Mouse (Mus musculus) midbrain, embryonic 11.5 days (tissue): ENCODE measurements around the gene Glo1. TPM values are rescaled to one million over a fixed set of nuclear protein-coding genes. Genes with fewer than 3 reads are reported as not detected.
A peak's percentile ranks its signal among the peaks of the same experiment; 100 is the strongest.

Source experiments
- ATAC-seq: fragments of 200-750 bp; cut with Nextera tagmentation; 2 replicates; pipeline ENCODE4 v1.8.0; 2017; ENCODE audit warnings: moderate TSS enrichment, moderate library complexity; ENCODE audit not compliant: low FRiP score
- DNase-seq: peaks from one replicate; pipeline ENCODE4 v3.0.0; 2015; ENCODE audit warnings: low spot score; ENCODE audit errors: missing footprints
- H3K27ac ChIP-seq: fragments of 300-500 bp; sonication (generic); 2 replicates; pipeline ENCODE4 v1.5.1; 2014; ENCODE audit warnings: low read depth, low read length
- H3K27me3 ChIP-seq: fragments of 300-500 bp; sonication (generic); 2 replicates; pipeline ENCODE4 v1.6.1; 2014; ENCODE audit warnings: mild to moderate bottlenecking, low read length, moderate library complexity, mixed read lengths; ENCODE audit not compliant: control insufficient read depth, insufficient read depth
- H3K36me3 ChIP-seq: fragments of 300-500 bp; sonication (generic); 2 replicates; pipeline ENCODE4 v1.6.1; 2014; ENCODE audit warnings: mild to moderate bottlenecking, low read length, moderate library complexity, mixed read lengths; ENCODE audit not compliant: control insufficient read depth, insufficient read depth
- H3K4me1 ChIP-seq: fragments of 300-500 bp; sonication (generic); 2 replicates; pipeline ENCODE4 v1.6.1; 2014; ENCODE audit warnings: low read length; ENCODE audit not compliant: control insufficient read depth, insufficient read depth
- H3K4me2 ChIP-seq: fragments of 300-500 bp; sonication (generic); 2 replicates; pipeline ENCODE4 v1.6.1; 2014; ENCODE audit warnings: mild to moderate bottlenecking, moderate library complexity
- H3K4me3 ChIP-seq: fragments of 300-500 bp; sonication (generic); 2 replicates; pipeline ENCODE4 v1.5.1; 2014; ENCODE audit warnings: low read depth, low read length
- H3K9ac ChIP-seq: fragments of 300-500 bp; sonication (generic); 2 replicates; pipeline ENCODE4 v1.6.1; 2014; ENCODE audit warnings: low read length
- H3K9me3 ChIP-seq: fragments of 300-500 bp; sonication (generic); 2 replicates; pipeline ENCODE4 v1.6.1; 2016; ENCODE audit warnings: low read length; ENCODE audit not compliant: control insufficient read depth
- WGBS: fragments of 180-500 bp; shearing (Covaris S2); extraction: QIAGEN DNeasy Blood & Tissue Kit; methylation state at CpG from one replicate; pipeline ENCODE4 v1.1.7; 2014; 5-methylcytosine and 5-hydroxymethylcytosine counted together
- polyA plus RNA-seq: library from polyadenylated mRNA; unstranded; fragments of >200 nt; fragmentation: Nextera tagmentation; extraction: Ambion mirVana; gene quantifications from 2 replicates; pipeline ENCODE4 v1.2.1, GENCODE M21; 2014

Glo1 gene
- polyA plus RNA-seq, 1 experiment from 2014 or later = 277 TPM

DNA sequence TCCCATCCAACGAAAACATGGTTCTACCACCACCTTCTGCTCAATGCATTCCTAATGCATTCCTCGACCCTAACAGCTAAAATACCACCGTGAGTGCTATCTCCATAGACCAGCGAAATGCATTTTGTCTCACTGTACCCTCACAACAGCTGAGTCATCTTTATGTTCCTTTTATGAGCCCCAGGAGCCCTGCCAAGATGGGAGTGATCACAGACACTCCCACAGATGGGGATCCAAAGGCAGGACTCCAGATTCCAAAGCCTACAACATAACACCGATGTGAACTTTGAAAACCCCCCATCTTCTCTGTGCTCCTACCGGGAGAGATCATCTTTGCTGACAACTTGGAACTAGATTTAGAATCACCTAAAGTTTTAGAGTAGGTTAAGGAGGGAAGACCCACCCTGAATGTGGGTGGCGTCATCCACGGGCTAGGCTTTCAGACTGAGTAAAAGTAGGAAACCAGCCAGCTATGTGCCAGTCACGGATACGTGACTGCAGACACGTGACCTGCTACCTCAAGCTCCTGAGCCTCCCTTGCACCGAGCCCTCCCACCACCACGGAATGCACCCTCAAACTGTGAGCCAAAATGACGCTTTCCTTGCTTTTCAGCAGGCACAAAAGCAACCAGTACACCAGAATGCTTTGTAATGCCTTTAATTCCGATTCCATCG is 17.2 kb downstream of the Glo1 start:
- no peak overlapping the region for H3K4me2 ChIP-seq
- no peaks in the 10 kb centered on the region for H3K9me3 ChIP-seq
- H3K4me1 ChIP-seq = peaks cover 19% of the 10 kb centered on the region; the same call in 1 of the 2 replicates
- H3K9ac ChIP-seq = no peak overlapping the region
- H3K36me3 ChIP-seq = no peaks in the 10 kb centered on the region
- no peak overlapping the region for H3K4me3 ChIP-seq
- 92% methylated on average over 16 of the region's 16 CpGs for WGBS
- DNase-seq = peak; percentile 19
- no peak overlapping the region for H3K27ac ChIP-seq
- no peak for ATAC-seq
- no peaks in the 10 kb centered on the region for H3K27me3 ChIP-seq

GRCm38 (mm10) chr17:30607909-30608495 is 18.7 kb downstream of the Glo1 start:
- peak; percentile 78 for DNase-seq
- Histone ChIP-seq H3K36me3 (peaks cover 3% of the 10 kb centered on the region; the same call in 1 of the 2 replicates), H3K9me3 (no peaks in the 10 kb centered on the region), H3K4me1 (peaks cover 19% of the 10 kb centered on the region; the same call in 1 of the 2 replicates), H3K4me2 (no peak overlapping the region), H3K9ac (no peak overlapping the region), H3K27ac (no peak overlapping the region), H3K27me3 (no peaks in the 10 kb centered on the region), H3K4me3 (no peak overlapping the region)
- ATAC-seq = no peak
- 66% methylated on average over 8 of the region's 8 CpGs for WGBS

- H3K9me3 ChIP-seq = no peaks in the 10 kb centered on the region
- no peak overlapping the region for H3K4me3 ChIP-seq
- H3K27ac ChIP-seq = no peak overlapping the region
- H3K27me3 ChIP-seq = no peaks in the 10 kb centered on the region
- H3K36me3 ChIP-seq = peaks cover 6% of the 10 kb centered on the region; the same call in 1 of the 2 replicates
- 87% methylated on average over 7 of the region's 7 CpGs for WGBS
- H3K4me2 ChIP-seq = no peak overlapping the region
- ATAC-seq = no peak
- H3K4me1 ChIP-seq = peaks cover 19% of the 10 kb centered on the region; the same call in 1 of the 2 replicates
- peak; percentile 51 for DNase-seq
- no peak overlapping the region for H3K9ac ChIP-seq
Measured at GRCm38 (mm10) chr17:30607330-30607729, 19.3 kb downstream of the Glo1 start.

DNA sequence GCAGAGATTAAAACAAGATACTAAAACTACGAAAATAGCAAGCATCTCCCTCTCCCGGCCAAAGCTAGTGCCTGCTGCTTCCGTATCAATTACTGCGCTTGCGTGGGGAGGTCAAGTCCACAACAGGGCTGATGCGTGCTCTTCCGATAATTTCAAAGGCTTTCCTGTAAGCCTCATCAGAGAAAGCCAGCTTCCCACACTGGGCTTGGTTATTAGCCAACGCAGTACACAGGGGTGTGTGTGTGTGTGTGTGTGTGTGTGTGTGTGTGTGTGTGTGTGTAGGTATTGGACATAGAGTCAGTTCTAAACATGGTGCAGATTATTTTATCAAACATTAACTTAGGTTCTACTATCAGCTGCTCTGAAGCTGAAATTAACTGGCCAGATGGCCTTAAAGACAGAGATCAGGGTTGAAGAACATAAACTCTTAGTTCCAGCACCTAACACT is 20.0 kb downstream of the Glo1 start:
- H3K9me3 ChIP-seq = no peaks in the 10 kb centered on the region
- no peak overlapping the region for H3K4me2 ChIP-seq
- H3K27me3 ChIP-seq = no peaks in the 10 kb centered on the region
- H3K4me1 ChIP-seq = peaks cover 19% of the 10 kb centered on the region; the same call in 1 of the 2 replicates
- H3K27ac ChIP-seq = no peak overlapping the region
- no peak overlapping the region for H3K9ac ChIP-seq
- peaks cover 6% of the 10 kb centered on the region; the same call in 1 of the 2 replicates for H3K36me3 ChIP-seq
- DNase-seq (no peak), ATAC-seq (no peak)
- WGBS = 95% methylated on average over 8 of the region's 8 CpGs
- no peak overlapping the region for H3K4me3 ChIP-seq

DNA sequence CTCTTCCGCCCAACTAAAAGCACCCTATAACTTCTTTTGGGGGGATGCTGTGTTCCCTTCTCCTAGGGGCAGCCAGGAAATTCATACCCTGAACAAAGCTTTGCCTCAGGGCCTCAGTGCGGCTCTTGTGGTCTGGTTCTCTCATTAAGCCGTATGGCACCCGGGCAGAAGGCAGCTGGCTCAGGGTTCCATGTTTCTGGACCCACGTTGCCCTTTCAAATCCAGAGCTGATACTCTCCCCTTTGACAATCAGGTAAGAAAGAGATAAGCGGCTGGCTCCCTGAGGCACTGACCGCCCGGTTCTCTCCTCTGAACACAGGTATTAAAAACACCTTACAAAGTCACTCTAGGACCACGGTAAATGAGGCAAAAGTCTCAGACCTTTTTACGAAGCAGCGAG is 20.5 kb downstream of the Glo1 start:
- Histone ChIP-seq H3K4me3 (no peak overlapping the region), H3K27ac (no peak overlapping the region), H3K9me3 (no peaks in the 10 kb centered on the region), H3K4me1 (peaks cover 14% of the 10 kb centered on the region; the same call in 1 of the 2 replicates), H3K9ac (no peak overlapping the region), H3K27me3 (no peaks in the 10 kb centered on the region), H3K36me3 (peaks cover 6% of the 10 kb centered on the region; the same call in 1 of the 2 replicates), H3K4me2 (no peak overlapping the region)
- ATAC-seq (no peak), DNase-seq (peak; percentile 69)
- WGBS = 92% methylated on average over 11 of the region's 11 CpGs

DNA sequence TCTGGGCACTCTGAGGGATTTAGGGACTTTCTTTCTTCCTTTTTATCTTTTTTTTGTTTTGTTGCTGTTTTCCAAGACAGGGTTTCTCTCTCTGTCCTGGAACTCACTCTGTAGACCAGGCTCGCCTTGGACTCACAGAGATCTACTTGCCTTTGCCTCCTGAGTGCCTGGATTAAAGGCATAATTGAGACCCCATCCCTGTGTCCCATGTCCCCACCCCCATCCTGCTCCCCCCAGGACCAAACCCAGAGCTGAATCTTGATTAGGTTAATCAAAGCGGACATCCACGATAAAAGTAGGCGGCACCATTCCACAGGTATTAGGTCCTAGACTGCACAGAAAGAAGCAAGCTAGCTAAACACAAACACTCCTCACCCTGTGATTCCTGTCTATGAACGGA is 21.7 kb downstream of the Glo1 start:
- DNase-seq = peak; percentile 47
- Histone ChIP-seq H3K9ac (no peak overlapping the region), H3K27ac (no peak overlapping the region), H3K4me3 (no peak overlapping the region), H3K9me3 (no peaks in the 10 kb centered on the region), H3K4me1 (peaks cover 12% of the 10 kb centered on the region; the same call in 1 of the 2 replicates), H3K36me3 (peaks cover 6% of the 10 kb centered on the region; the same call in 1 of the 2 replicates), H3K4me2 (no peak overlapping the region), H3K27me3 (no peaks in the 10 kb centered on the region)
- 86% methylated on average over 5 of the region's 5 CpGs for WGBS
- no peak for ATAC-seq

DNA sequence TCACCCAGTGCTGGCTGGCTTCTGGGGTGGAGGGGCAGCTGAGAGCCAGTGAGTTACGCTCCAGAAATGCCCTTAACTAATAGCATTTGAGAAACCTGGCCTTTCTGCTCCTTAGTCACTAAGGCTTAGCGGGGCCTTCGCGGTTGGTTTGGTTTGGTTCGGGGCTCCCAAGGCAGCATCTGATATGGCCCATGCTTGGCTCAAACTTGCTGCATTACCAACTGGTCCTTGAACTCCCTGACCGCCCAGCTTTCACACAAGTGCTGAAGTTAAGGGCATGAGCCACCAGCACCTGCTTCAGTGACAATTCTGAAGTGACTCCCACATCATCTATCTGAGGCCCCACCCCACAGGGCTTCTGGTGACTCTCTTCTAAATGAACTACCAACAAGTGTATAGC is 22.4 kb downstream of the Glo1 start:
- Histone ChIP-seq H3K4me2 (no peak overlapping the region), H3K4me3 (no peak overlapping the region), H3K9ac (no peak overlapping the region), H3K36me3 (peaks cover 8% of the 10 kb centered on the region; the same call in 1 of the 2 replicates), H3K9me3 (no peaks in the 10 kb centered on the region), H3K27ac (no peak overlapping the region), H3K4me1 (peaks cover 9% of the 10 kb centered on the region; the same call in 1 of the 2 replicates), H3K27me3 (no peaks in the 10 kb centered on the region)
- 86% methylated on average over 6 of the region's 6 CpGs for WGBS
- ATAC-seq (no peak), DNase-seq (peak; percentile 28)

DNA sequence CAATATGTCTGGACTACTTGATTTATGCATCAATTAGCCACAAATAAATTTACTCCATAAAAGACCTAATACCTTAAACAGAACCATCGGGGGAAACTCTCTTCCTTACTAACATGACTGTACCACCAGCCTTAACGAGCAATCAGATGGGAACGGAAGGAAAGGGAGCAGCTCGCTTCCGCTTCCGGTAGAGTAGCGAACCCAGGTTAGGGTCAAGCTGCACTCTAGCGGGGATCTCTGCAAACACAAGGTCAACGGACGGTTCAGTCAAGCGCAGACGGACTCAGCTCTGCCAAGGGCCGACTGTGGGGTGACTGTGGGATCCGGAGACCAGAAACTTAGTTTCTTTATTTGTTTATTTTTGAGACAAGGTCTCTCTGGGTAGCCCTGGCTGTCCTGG is 24.5 kb downstream of the Glo1 start:
- DNase-seq = no peak
- H3K27me3 ChIP-seq = no peaks in the 10 kb centered on the region
- no peak overlapping the region for H3K4me2 ChIP-seq
- 0 out of 2 replicates have a peak, but pooled peaks cover under 1% of the 10 kb centered on the region for H3K4me1 ChIP-seq
- H3K36me3 ChIP-seq = peaks cover 18% of the 10 kb centered on the region
- 97% methylated on average over 14 of the region's 14 CpGs for WGBS
- ATAC-seq = no peak
- H3K9me3 ChIP-seq = no peaks in the 10 kb centered on the region; the same call in 1 of the 2 replicates
- H3K4me3 ChIP-seq = no peak overlapping the region
- H3K9ac ChIP-seq = no peak overlapping the region
- H3K27ac ChIP-seq = no peak overlapping the region

- Histone ChIP-seq H3K9me3 (no peaks in the 10 kb centered on the region; the same call in 1 of the 2 replicates), H3K27ac (no peak overlapping the region), H3K4me1 (no peaks in the 10 kb centered on the region), H3K36me3 (peaks cover 25% of the 10 kb centered on the region), H3K27me3 (no peaks in the 10 kb centered on the region), H3K4me3 (no peak overlapping the region), H3K9ac (no peak overlapping the region), H3K4me2 (no peak overlapping the region)
- ATAC-seq (no peak), DNase-seq (peak; percentile 14)
- 77% methylated on average over 5 of the region's 5 CpGs for WGBS
Measured at GRCm38 (mm10) chr17:30598300-30598699, 28.4 kb downstream of the Glo1 start.
